Mouse (Mus musculus): ENCODE data around the gene Mphosph9.

GRCm38 (mm10) chr5:124251070-124251469 lies 76.7 kb downstream of the Mphosph9 start:
- TF ChIP-seq EP300 (IDR thresholded peaks at IDR 0.05; ENCODE audit: insufficient read depth, low read depth, low read length) = no peak
- no peak for TF ChIP-seq CTCF (IDR thresholded peaks at IDR 0.05; ENCODE audit: low read depth, low read length)

All from ES-Bruce4 (cell line).